Mouse (Mus musculus) testis, adult 2 months (tissue): ENCODE data around the gene Upk3bl.

Experiments
- CTCF ChIP-seq: fragments of 200-500 bp; IDR thresholded peaks from 2 replicates; pipeline ENCODE4 v1.5.1; 2012; ENCODE audit warnings: low read depth, mild to moderate bottlenecking, inconsistent platforms, low read length, moderate library complexity; ENCODE audit not compliant: control insufficient read depth, insufficient read depth, insufficient replicate concordance
- POLR2A ChIP-seq: fragments of 200-500 bp; IDR thresholded peaks from 2 replicates; pipeline ENCODE4 v1.6.1; 2012; ENCODE audit warnings: low read depth, mild to moderate bottlenecking, inconsistent platforms, low read length, moderate library complexity; ENCODE audit not compliant: control insufficient read depth

GRCm38 (mm10) chr5:136084144-136084881 lies 30.0 kb downstream of the Upk3bl start:
- TF ChIP-seq CTCF (no peak), POLR2A (no peak)
